Mouse (Mus musculus) megakaryocyte, adult 5-6 weeks (primary cell): Measurements from ENCODE around the gene Gm3336. TPM values are rescaled to one million over a fixed set of nuclear protein-coding genes. Genes with fewer than 3 reads are reported as not detected.

ENCODE experiments used
- ATAC-seq: 2 replicates; pipeline ENCODE4 v1.8.0; 2016; ENCODE audit warnings: mild to moderate bottlenecking, inconsistent platforms; ENCODE audit not compliant: poor library complexity, severe bottlenecking
- total RNA-seq, 2 experiments: library from RNA; stranded (forward) in 1 of 2; stranded (reverse) in 1 of 2; fragments of 153-499, 151-499 nt in 1 of 2; fragments of 221-1000, 200-1000 nt in 1 of 2; gene quantifications; 2 replicates each; pipeline versions ENCODE4 v1.2.3 to v1.2.4; 2015 to 2017

Gene Gm3336
- total RNA-seq, 2 experiments from 2014 or later = not detected

DNA sequence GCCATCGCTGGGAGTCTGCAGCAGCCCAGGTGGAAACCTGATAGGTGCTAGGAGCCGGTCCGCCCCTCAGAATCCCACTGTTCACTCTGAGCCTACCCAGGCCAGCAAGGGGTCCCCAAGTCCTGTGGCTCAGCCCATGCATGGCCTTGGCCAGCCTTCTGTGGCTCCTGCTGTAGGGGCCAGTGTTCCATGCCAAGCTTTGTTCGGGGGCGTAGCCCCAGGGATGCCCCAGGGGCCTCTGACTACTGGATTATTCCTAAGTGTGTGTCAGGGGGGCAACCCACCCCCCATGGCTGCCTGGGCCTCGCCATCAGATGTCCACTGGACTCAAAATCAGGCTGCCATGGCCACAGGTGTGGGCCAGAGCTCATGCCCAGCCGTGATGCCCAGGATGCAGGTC, 4.4 kb upstream of the Gm3336 start:
- ATAC-seq = no peak

DNA sequence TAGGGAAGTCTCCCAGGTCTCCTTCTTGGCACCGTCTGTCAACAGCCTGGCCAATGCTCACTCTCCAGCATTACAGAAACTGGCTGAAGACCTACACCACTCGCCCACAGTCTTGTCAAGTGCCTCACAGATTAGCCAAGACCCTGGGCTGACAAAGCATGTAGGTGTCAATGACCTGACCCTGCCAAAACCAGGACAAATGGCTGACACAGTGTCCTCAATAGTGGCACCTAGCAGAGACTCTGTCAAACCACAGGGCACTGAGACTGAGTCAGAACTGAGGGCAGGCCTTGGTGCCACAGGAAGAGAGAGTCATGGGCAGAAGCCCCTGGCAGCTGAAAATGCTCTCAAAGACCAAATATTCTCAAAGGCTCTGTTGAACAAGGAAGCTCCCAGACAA, 3.3 kb upstream of the Gm3336 start:
- ATAC-seq = no peak

DNA sequence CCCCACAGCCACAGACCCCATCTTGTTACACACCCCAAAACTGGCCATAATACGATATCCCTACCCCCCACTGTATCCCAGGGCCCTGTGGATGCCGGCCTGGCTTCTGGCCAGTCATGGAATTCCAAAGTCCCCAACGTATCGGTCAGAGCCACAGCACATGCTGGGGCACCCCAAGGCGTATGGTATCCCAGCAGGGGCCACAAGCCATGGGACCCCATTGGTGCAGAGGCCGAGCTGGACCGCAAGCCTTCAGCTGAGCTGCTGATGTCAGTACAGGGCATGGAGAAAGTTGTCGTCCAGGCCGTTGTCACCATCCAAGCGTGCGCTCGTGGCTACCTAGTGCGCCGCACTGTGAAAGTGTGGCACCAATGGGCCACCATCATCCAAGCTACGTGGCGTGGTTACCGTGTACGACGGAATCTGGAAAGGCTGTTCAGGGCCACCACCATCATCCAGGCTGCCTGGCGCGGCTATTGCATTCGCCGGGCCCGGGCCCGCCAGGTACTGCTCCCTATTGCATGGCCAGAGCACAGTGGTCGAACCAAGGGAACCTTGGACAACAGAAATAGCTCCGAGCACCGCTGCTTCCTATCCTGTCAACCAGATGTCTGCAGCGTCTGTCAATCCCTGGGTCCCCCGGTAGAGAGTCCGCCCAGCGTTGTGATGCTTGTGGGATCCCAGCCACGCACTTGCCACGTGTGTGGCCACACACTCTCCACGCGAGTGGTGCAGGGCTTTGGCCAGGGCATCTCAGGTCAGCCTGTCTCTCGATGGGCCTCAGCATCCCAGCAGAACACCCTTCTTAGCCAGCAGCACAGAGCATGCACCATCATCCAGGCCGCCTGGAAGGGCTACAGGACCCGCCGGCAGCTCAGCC, 1.6 kb upstream of the Gm3336 start:
- no peak for ATAC-seq

DNA sequence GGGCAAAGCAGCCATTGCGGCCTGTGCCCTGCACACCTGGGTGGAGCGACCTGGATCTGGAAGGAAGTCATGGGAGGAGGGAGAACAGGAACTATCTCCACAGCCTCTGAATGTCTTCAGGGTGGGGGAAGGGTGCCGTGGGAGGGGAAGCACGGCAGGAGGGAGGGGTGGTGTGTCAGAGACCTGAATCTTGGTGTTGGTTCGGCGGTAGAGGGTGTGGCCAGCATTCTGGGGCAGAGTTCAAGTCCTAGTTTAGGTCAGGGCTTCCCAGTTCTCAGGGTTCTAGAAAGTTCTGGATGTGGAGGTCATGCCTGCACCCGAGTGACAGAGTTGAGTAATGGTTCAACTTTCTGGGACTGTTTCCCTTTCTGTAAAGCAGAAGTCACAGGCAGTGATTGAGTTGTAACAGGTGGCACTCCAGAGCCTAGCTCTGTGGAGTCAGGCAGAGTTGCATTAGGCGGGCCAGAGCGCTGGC, 1.5 kb downstream of the Gm3336 start:
- peak; percentile 43; the same call in 1 of the 2 replicates for ATAC-seq

DNA sequence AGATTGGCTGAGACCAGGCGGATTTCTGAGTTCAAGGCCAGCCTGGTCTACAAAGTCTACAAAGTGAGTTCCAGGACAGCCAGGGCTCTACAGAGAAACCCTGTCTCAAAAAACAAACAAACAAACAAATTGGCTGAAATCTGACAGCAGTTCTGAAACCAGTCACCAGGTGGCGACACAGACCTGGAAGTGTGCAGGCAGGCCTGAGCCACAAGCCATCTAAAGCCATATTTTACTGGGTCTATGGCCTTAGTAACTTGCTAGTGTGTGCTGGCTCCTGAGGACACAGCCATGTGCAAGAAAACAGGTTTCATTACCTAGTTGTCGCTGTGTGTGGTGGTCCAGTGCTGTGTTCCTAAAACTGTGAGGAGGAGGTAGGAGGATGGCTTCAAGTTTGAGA, 2.4 kb downstream of the Gm3336 start:
- peak; percentile 72 for ATAC-seq

DNA sequence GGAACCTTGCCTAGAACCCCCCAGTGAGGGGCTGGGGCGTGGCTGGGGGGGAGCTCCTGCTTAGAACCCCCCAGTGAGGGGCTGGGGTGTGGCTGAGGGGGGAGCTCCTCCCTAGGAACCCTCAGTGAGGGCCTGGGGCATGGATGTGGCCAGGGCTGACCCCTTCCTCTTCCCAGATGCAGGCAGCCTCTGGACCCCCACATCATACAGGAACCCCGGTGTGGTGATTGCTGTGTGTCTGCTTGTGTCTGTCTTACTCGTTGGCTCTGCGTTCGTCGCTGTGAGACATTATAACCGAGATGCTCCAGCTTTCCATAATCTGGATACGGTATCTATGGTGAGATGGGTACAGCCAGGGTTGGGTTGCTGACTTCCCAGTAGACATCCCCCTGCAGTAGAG, 3.3 kb downstream of the Gm3336 start:
- ATAC-seq = no peak

DNA sequence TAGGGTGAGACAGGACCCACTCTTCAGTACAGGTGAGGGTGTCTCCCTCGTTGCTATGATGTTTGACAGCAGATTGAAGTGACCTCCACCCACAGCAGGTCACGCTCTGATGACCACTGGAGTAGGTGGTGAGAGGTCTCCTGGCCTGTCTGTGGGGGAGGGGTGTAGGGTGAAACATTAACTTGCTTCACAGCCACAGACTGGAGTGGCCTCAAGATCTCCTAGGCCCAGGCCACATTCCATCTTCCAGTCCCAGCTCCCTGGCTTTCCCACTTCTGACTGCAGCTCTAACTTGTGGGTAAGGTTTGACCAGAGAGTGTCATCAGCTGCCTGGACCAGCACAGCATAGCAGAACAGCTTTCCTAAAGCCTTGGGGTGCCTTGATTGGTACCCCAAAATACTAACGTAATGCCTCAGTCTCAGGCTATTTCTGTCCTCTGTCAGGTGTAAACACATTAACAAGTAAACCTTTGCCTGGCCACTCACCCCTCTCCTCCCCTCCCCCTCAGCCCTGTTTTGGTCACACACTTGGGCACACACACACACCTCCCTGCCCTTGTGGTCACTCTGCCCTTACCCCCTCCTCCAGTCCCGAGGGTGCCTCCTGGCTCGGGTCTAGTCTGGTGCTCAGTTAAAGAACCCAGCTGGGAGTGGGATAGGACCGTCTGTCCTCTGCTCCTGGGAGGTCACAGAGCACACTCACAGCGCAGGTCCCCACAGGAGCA, 5.3 kb downstream of the Gm3336 start, which contains the start of gene Pde4c:
TSS of gene Pde4c (plus strand) at position 235 of the 725 bp plus-strand sequence.
- no peak for ATAC-seq

DNA sequence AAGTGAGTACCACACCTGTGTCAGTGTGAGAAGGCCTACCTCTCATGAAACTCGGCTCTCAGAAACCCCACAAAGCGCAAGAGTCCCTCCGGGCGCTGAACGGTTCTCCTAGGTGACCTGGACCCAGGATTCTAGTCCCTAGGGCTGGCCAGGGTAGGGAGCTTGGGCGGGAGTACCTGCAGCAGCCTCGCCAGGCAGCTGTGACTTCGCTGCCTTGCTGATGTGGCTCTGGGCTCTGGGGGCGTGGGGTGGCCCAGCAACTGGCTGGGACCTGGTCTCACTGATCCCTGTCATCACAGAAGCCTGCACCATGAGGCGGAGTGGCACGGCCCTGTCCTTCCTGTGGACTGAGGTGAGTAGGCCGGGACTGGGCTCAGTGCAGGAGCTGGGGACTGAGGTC, 5.9 kb downstream of the Gm3336 start:
- ATAC-seq = no peak

GRCm38 (mm10) chr8:70725792-70726447, 7.6 kb downstream of the Gm3336 start:
- ATAC-seq = no peak

GRCm38 (mm10) chr8:70726721-70727120, 8.4 kb downstream of the Gm3336 start:
- no peak for ATAC-seq

GRCm38 (mm10) chr8:70729808-70730475, 11.6 kb downstream of the Gm3336 start:
- peak; percentile 86 for ATAC-seq

- peak; percentile 80 for ATAC-seq
Measured at GRCm38 (mm10) chr8:70730956-70731355, 12.6 kb downstream of the Gm3336 start.

- no peak for ATAC-seq
Measured at GRCm38 (mm10) chr8:70737705-70738104, 19.4 kb downstream of the Gm3336 start.

GRCm38 (mm10) chr8:70738211-70738610, 19.9 kb downstream of the Gm3336 start:
- no peak for ATAC-seq

GRCm38 (mm10) chr8:70741661-70742060, 23.3 kb downstream of the Gm3336 start:
- no peak for ATAC-seq

- ATAC-seq = no peak
Measured at GRCm38 (mm10) chr8:70742176-70742575, 23.8 kb downstream of the Gm3336 start.

DNA sequence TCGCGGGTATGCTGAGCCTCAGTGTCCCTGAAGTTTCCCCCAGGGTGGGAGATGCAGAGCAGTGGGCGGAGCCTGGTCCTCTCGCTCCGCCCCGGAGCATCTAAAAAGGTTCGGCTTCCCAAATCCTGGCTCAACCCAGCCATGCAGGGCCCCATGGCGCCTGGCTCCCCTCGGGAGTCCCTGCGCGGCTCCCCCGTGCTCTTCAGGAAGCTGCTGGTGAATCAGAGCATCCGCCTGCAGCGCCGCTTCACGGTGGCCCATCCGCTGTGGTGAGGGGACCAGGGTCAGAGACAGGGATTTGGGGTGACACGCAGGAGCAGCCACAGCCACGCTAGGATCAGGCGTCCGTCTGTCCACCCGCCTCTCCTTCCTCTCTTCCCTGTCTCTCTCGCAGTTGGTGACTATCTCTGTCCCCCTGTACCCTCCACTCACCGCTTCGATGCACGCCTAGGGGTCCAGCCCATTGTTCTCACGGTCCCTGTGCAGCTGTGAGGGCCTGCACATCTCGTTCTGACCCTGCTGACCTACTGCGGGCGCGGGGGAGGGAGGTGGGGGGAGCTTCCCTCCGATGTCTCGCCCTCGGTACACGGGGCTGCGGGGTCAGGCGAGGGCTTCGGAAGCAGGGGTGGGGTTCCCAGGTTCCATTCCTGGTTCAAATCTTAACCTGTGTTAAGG, 24.8 kb downstream of the Gm3336 start:
- 0 out of 2 replicates have a peak, but pooled peaks have one; percentile 24 for ATAC-seq

GRCm38 (mm10) chr8:70743656-70744590, 25.6 kb downstream of the Gm3336 start:
- ATAC-seq = no peak

DNA sequence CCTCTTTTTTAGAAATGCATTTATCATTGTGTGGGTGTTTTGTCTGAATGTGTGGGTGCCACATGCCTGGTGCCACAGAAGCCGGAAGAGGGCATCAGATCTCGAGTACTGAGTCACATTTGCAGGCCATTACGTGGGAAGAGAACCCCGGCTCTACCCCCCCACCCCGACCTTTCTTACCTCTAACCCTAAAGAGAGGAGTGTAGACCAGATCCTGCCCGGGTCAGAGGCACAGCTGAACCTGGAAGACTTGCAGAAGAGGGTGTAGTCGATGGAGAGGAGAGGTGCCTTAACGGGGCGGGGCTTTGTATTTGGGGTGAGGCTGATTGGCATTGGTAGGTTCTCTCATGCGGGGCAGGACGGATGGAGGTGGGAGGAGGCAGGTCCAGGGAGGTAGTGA, 26.5 kb downstream of the Gm3336 start:
- no peak for ATAC-seq
